Mouse (Mus musculus) kidney, adult 11 months (tissue): ENCODE measurements at regions not wholly inside any gene's neighbourhood (a gene's known extent, or its start where the extent isn't known, plus 50 kb on each side); places are given as distances from the start of the nearest gene placed in this dataset.

ENCODE experiments used
- DNase-seq: peaks from one replicate; pipeline ENCODE4 v3.0.0; 2022

GRCm38 (mm10) chr8:4411126-4411525, 81.7 kb upstream of the Cers4 start:
- no peak for DNase-seq

GRCm38 (mm10) chr8:4411836-4412235, 81.0 kb upstream of the Cers4 start:
- DNase-seq, result no peak

- peak; percentile 29 for DNase-seq
These were observed 79.6 kb upstream of the Cers4 start for GRCm38 (mm10) chr8:4413206-4413605.

- DNase-seq, result no peak
These were observed 79.1 kb upstream of the Cers4 start for GRCm38 (mm10) chr8:4413764-4414163.

- no peak for DNase-seq
These were observed 75.7 kb upstream of the Cers4 start for GRCm38 (mm10) chr8:4417141-4417540.

- peak; percentile 15 for DNase-seq
These were observed 59.7 kb upstream of the Cers4 start for GRCm38 (mm10) chr8:4433161-4433560.

GRCm38 (mm10) chr8:4436546-4436945, 56.3 kb upstream of the Cers4 start:
- DNase-seq, result no peak
